Mouse (Mus musculus) limb, embryonic 10.5 days (tissue): Measurements from ENCODE around the gene R3hdm2. TPM values are rescaled to one million over a fixed set of nuclear protein-coding genes. Genes with fewer than 3 reads are reported as not detected.
A peak's percentile ranks its signal among the peaks of the same experiment; 100 is the strongest.

Experiments used
- DNase-seq: peaks from one replicate; pipeline ENCODE4 v3.0.0-alpha.2; 2017; ENCODE audit warnings: low spot score
- H3K27ac ChIP-seq: fragments of 300-500 bp; sonication (generic); 2 replicates; pipeline ENCODE4 v1.5.1; 2016; ENCODE audit warnings: mild to moderate bottlenecking
- H3K27me3 ChIP-seq: fragments of 300-500 bp; sonication (generic); 2 replicates; pipeline ENCODE4 v1.6.1; 2016; ENCODE audit warnings: low read depth, mild to moderate bottlenecking; ENCODE audit not compliant: poor library complexity, severe bottlenecking
- H3K36me3 ChIP-seq: fragments of 300-500 bp; sonication (generic); 2 replicates; pipeline ENCODE4 v1.6.1; 2016; ENCODE audit warnings: mild to moderate bottlenecking, moderate library complexity
- H3K4me1 ChIP-seq: fragments of 300-500 bp; sonication (generic); 2 replicates; pipeline ENCODE4 v1.6.1; 2016
- H3K4me3 ChIP-seq: fragments of 300-500 bp; sonication (generic); 2 replicates; pipeline ENCODE4 v1.5.1; 2016; ENCODE audit warnings: mild to moderate bottlenecking, moderate library complexity
- H3K9me3 ChIP-seq: fragments of 300-500 bp; sonication (generic); replicated peaks from 2 replicates; pipeline ENCODE4 v1.6.1; 2016; ENCODE audit warnings: mild to moderate bottlenecking
- WGBS: fragments of 180-500 bp; shearing (Covaris S2); methylation state at CpG from one replicate; pipeline ENCODE4 v1.1.7; 2016; 5-methylcytosine and 5-hydroxymethylcytosine counted together
- polyA plus RNA-seq: library from polyadenylated mRNA; unstranded; fragments of >200 nt; fragmentation: Nextera tagmentation; extraction: Ambion mirVana; gene quantifications from 2 replicates; pipeline ENCODE4 v1.2.1, GENCODE M21; 2016

The R3hdm2 gene
- polyA plus RNA-seq, 1 experiment from 2014 or later = 39.5 TPM

DNA sequence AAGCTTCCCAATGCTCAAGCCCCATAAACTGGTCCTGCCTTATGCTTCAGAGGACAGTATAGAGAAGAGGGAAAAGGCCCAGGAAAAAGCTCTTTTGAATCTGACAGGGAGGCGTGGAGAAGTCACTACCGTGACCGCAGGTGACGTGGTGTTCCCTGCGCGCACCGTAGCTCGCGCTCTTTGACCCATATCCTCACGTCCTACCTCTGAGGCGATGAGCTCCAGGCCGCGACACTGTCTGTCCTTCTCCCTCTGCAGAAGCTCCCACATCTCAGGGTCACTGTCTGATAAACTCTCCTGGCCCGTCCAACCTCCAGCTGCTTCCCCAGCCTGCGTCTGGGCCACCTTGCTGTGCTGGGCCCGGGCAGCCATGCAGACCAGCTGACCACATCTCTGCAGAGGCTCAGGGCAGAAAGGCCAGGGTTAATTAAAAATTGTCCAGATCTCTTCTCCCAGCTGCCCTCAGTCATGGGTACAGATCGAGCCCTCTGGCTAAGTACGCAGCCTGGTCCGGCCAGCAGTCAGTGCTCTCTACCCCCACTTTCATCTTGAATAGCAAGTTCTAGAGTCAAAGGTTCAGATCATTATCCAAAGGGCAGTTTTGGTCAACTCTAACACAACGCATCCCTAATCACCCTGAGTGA is 140.7 kb downstream of the R3hdm2 start:
- 85% methylated on average over 20 of the region's 20 CpGs for WGBS

DNA sequence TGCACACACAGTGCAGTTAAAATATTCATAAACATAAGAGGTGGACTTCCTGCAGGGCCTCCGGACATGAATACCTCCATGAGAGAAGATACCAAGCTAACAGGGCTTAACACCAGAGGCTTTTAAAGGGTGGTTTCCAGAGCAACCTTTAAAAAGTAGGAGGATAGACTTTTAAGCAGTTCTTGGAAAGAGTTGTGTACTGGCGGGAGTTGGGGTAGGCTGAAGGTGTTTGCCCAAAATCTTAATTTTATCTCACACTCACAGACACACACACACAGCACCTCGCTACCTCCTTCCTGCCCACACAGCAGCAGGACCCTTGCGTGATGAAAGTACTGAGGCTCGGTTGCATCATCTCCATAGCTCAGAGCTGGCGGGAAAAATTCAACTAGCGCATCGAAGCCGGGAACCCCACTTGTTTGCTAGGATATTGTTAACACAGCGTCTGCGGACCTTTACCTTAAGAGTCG is 141.5 kb downstream of the R3hdm2 start:
- WGBS = 14% methylated on average over 12 of the region's 12 CpGs
- peak overlapping the region; percentile 69 for H3K4me3 ChIP-seq
- H3K4me1 ChIP-seq = peaks cover 77% of the 10 kb centered on the region
- H3K9me3 ChIP-seq = no peaks in the 10 kb centered on the region
- H3K27ac ChIP-seq = peak overlapping the region; percentile 84
- no peak for DNase-seq
- peaks cover 67% of the 10 kb centered on the region for H3K27me3 ChIP-seq
- H3K36me3 ChIP-seq = peaks cover 41% of the 10 kb centered on the region

More for the DNA sequence above, 140.7 kb downstream of the R3hdm2 start:
- peaks cover 63% of the 10 kb centered on the region for H3K27me3 ChIP-seq
- peaks cover 41% of the 10 kb centered on the region for H3K36me3 ChIP-seq
- DNase-seq = no peak
- H3K27ac ChIP-seq = peak overlapping the region; percentile 84; the same call in 1 of the 2 replicates
- peak overlapping the region; percentile 69 for H3K4me3 ChIP-seq
- no peaks in the 10 kb centered on the region for H3K9me3 ChIP-seq
- peaks cover 77% of the 10 kb centered on the region for H3K4me1 ChIP-seq

DNA sequence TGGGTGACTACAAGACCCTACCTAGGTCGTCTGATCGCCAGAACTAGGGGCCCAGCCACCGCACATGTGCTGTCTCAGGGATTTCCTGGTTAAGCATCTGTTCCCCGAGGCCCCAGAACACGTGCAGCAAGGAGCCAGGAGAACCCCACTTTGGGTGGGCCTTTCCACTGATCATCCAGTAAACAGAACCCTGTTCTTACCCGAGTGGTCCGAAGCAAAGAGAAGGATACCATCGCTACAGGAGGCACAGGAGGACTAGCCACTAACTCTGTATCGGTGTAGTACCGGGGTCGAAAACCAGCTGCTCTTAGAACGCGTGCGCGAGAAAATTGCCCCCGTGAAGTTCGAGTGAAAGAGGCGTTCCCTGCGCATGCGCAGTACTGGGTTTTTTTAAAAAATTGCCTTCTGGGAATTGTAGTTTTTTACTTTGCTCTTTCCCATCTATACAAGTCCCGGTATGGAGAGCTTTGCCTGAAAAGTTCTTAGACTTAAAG is 142.0 kb downstream of the R3hdm2 start, which contains the start of gene Shmt2:
Gene Shmt2, minus strand, starts transcription at position 357 of the 494 bp plus-strand sequence.
- H3K4me3 ChIP-seq = peak within 1 kb of the TSS; percentile 69
- H3K27me3 ChIP-seq = peaks cover 67% of the 10 kb centered on the region
- peaks cover 76% of the 10 kb centered on the region for H3K4me1 ChIP-seq
- H3K9me3 ChIP-seq = no peaks in the 10 kb centered on the region
- peak within 1 kb of the TSS; percentile 84 for H3K27ac ChIP-seq
- H3K36me3 ChIP-seq = peaks cover 37% of the 10 kb centered on the region
- WGBS = under 1% methylated on average over 21 of the region's 21 CpGs
- peak; percentile 93 for DNase-seq

DNA sequence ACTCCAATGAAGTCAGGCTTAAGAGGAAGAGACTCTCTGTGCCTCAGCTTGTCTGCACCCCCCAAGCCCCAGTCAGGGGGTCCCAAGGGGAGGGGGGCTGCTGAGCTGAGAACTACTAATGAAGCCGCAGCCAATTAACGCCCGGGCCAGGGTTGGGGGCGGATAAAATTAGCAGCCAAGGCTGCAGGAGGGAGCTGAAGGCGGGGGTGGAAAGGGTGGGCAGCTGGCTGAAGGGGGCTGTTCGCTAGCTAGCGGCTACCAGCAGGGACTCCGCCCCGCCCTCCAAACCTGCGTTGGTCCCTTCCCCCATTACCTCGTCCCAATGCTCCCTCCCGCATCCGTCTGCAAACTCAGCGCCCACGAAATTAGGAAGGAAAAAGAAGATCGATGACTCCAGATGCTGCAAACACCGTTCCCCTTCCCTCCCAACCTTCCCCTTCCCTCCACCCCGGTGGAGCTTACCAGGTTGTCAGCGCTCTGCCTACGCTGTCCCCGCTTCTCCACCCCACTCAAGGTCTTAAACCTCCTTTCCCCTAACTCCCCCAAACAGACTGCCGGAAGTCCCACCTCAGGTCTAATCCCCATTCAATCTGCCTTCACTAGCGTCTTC is 144.6 kb downstream of the R3hdm2 start:
- H3K4me3 ChIP-seq = peak overlapping the region; percentile 40
- H3K36me3 ChIP-seq = peaks cover 11% of the 10 kb centered on the region
- H3K27ac ChIP-seq = peak overlapping the region; percentile 27; the same call in 1 of the 2 replicates
- WGBS = under 1% methylated on average over 23 of the region's 23 CpGs
- no peak for DNase-seq
- peaks cover 70% of the 10 kb centered on the region for H3K27me3 ChIP-seq
- no peaks in the 10 kb centered on the region for H3K9me3 ChIP-seq
- peaks cover 78% of the 10 kb centered on the region for H3K4me1 ChIP-seq

DNA sequence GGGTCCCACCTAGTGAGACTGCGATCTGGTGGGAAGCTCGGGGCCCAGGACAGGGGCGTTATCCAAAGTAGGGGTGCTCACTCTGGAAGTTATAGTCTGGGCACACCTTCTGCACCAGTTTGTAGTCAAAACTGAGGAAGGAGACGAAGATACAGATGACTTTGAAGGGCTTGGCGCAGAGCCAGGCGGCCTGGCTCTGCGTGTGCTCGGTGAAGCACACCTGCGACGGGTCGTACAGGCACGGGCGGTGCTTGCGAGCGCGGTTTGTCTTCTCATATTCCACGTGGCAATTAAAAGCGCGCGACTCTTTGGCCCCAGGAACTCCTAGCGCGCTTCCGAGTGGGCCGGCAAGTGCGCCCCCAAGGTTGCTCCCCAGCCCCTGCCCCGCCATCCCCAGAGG is 145.9 kb downstream of the R3hdm2 start:
- Histone ChIP-seq H3K36me3 (no peaks in the 10 kb centered on the region), H3K27me3 (peaks cover 83% of the 10 kb centered on the region), H3K27ac (peak overlapping the region; percentile 32), H3K4me3 (peak overlapping the region; percentile 39), H3K4me1 (peaks cover 78% of the 10 kb centered on the region), H3K9me3 (no peaks in the 10 kb centered on the region)
- 2% methylated on average over 26 of the region's 26 CpGs for WGBS
- DNase-seq = no peak

DNA sequence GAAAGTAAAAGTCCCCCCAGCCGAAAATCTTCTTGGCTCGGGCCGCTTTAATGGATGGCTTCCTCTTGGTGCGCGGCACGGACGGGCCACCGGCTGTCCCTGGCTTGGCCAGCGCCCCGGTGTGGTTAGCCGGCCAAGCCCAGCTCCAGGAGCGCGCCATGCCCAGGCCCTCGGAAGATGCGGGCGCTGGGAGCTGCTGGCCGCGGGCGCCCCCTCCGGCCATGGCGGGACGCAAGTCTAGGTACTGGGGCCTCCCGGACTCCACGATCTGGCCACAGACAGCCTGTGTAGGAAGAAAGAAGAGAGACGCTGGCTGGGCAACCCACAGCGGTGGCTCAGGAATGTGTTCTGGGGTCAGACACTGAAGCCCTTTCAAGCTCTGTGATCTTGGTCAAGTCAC is 146.6 kb downstream of the R3hdm2 start:
- WGBS = 0% methylated on average over 26 of the region's 26 CpGs
- peak overlapping the region; percentile 32 for H3K27ac ChIP-seq
- H3K4me3 ChIP-seq = peak overlapping the region; percentile 39
- peaks cover 78% of the 10 kb centered on the region for H3K4me1 ChIP-seq
- H3K27me3 ChIP-seq = peaks cover 90% of the 10 kb centered on the region
- DNase-seq = peak; percentile 78
- no peaks in the 10 kb centered on the region for H3K9me3 ChIP-seq
- no peaks in the 10 kb centered on the region for H3K36me3 ChIP-seq

DNA sequence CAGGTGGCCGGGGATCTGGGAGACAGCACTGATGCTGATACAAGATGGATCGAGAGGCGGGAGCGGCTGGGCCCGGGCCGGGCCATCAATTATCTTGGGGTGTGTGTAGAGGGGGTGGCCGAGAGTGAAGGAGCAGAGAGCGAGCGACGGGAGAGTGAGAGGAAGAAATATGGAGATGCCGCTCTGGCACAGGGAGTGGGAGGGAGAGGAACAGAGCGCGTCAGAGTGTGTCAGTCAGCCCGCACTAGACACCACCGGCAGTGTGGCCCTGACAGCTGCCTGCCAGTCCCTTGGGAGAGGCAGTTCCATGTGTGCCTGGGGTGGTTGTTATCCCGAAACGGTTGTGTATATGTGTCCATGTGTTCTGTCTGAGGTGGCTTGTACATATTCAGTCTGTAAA is 147.4 kb downstream of the R3hdm2 start:
- peak; percentile 60 for DNase-seq
- no peak overlapping the region for H3K27ac ChIP-seq
- WGBS = 1% methylated on average over 17 of the region's 17 CpGs
- peaks cover 98% of the 10 kb centered on the region for H3K27me3 ChIP-seq
- H3K36me3 ChIP-seq = no peaks in the 10 kb centered on the region
- no peaks in the 10 kb centered on the region for H3K9me3 ChIP-seq
- H3K4me3 ChIP-seq = no peak overlapping the region
- H3K4me1 ChIP-seq = peaks cover 82% of the 10 kb centered on the region

DNA sequence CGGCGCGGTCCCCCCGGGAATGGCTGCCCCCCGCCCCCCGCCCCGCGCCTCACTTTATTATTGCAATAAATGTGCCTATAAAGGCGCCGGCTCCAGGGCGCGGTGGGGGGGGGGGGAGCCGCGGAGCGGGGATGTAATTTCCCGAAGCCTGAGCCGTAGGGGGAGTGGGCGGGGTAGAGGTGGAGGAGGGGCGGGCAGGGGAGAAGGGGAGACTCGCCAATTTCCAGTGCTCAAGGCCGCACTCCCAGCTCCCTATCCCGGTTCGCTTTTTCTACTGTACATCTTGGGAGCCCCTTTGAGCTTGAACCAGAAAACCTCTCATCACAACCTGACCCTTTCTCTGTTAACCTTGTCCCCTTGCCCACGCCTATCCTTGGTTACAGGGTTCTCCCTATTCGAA is 150.8 kb downstream of the R3hdm2 start:
- Histone ChIP-seq H3K27ac (no peak overlapping the region), H3K27me3 (peaks cover 100% of the 10 kb centered on the region), H3K36me3 (0 out of 2 replicates have a peak, but pooled peaks cover 4% of the 10 kb centered on the region), H3K9me3 (no peaks in the 10 kb centered on the region), H3K4me3 (peak overlapping the region; percentile 42), H3K4me1 (peaks cover 85% of the 10 kb centered on the region)
- under 1% methylated on average over 24 of the region's 25 CpGs for WGBS
- no peak for DNase-seq

DNA sequence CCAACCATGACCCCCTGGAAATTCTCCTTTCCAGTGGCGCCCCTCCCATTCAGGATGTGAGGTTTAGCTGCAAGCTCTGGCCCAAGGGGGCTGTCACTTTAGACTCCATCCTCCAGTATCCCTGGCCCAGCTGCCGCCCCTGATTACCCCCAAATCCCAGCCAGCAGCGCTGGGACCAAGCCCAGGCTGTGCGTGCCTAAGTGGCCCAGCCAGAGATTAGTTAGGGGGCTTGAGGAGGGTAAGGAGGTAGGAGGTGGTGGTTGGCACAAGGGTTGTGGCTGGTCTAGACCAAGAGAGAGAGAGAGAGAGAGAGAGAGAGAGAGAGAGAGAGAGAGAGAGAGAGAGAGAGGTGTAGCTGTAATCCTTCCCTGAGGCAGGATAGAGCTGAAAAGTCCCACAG is 151.4 kb downstream of the R3hdm2 start:
- Histone ChIP-seq H3K4me1 (peaks cover 81% of the 10 kb centered on the region), H3K9me3 (no peaks in the 10 kb centered on the region), H3K4me3 (peak overlapping the region; percentile 42), H3K27ac (no peak overlapping the region), H3K27me3 (peaks cover 100% of the 10 kb centered on the region), H3K36me3 (0 out of 2 replicates have a peak, but pooled peaks cover 4% of the 10 kb centered on the region)
- 2% methylated on average over 4 of the region's 4 CpGs for WGBS
- no peak for DNase-seq

DNA sequence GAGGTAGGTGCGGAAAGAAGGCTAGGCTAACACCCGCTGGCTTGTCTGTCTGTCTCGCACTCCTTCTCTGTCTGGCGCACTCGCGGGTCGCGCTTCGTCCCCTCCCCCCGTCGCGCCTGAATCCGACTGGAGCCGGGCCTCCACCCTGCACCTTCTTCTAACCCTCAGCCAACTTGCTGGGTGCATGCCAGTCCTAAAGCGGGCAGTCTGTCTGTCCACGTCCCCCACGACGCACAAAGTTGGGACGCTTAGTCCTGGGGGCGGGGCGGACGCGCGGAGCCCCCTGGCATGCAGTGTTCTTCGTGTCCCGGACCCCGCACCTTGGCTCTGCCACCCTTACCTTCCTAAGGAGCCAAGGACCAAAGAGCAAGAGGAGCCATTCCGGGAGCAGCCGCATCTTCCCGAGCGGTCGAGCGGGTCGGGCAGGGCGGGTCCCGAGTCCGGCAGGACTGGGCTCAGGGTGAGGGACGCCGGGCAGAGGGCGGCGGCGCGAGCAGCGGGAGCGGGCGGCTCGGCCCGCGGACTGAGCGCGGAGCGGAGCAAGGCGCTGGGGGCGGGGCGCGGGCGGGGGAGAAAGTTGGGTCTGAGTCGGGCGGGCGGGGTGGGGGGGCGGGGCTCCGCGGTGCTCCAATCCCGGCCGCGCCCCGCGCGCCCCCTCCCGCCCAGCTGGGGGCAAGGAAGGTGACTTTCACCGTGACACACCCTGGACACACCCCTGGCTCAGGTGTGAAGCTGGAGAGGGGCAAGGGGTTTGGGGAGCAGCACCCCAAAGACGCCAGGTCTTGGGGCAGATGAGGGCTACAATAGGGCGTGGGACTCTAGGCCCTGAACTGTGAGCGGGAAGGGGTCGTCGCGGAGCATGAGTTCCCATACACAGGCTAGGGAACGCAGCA is 154.2 kb downstream of the R3hdm2 start, which contains the start of gene Nxph4:
Gene Nxph4, minus strand, starts transcription at position 524 of the 893 bp plus-strand sequence.
- H3K36me3 ChIP-seq = peaks cover 16% of the 10 kb centered on the region
- H3K27me3 ChIP-seq = peaks cover 79% of the 10 kb centered on the region
- DNase-seq = peak; percentile 65
- peak within 1 kb of the TSS; percentile 50 for H3K27ac ChIP-seq
- H3K4me1 ChIP-seq = peaks cover 68% of the 10 kb centered on the region
- under 1% methylated on average over 76 of the region's 78 CpGs for whole genome bisulfite sequencing
- peak within 1 kb of the TSS; percentile 59 for H3K4me3 ChIP-seq
- no peaks in the 10 kb centered on the region for H3K9me3 ChIP-seq

DNA sequence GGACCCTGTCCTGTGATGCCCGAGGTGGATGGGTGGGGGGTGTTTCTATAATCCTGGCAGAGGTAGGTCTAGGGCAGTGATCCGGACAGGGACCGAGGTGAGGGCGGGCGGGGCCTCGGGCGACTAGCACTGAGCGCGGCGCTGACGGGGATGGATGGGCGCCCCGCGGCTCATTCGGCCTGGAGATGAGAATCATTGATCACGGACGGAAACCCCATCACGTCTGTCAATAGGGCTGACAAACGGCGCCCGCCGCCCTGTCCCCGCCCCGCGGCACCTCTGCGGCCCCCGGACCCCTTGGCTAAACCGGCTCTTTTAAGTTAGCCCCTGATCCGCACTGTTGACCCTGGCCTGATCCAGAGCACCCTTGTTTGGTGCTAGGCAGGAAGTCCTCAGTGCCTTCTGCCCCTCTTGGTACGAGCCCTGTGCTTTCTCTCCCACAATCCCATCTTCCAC is 154.8 kb downstream of the R3hdm2 start:
- H3K36me3 ChIP-seq = peaks cover 22% of the 10 kb centered on the region
- H3K4me1 ChIP-seq = peaks cover 61% of the 10 kb centered on the region
- H3K9me3 ChIP-seq = no peaks in the 10 kb centered on the region
- WGBS = under 1% methylated on average over 30 of the region's 30 CpGs
- H3K4me3 ChIP-seq = peak overlapping the region; percentile 59
- peaks cover 72% of the 10 kb centered on the region for H3K27me3 ChIP-seq
- DNase-seq = peak; percentile 56
- H3K27ac ChIP-seq = 0 out of 2 replicates have a peak overlapping the region, but pooled peaks have one; percentile 50

DNA sequence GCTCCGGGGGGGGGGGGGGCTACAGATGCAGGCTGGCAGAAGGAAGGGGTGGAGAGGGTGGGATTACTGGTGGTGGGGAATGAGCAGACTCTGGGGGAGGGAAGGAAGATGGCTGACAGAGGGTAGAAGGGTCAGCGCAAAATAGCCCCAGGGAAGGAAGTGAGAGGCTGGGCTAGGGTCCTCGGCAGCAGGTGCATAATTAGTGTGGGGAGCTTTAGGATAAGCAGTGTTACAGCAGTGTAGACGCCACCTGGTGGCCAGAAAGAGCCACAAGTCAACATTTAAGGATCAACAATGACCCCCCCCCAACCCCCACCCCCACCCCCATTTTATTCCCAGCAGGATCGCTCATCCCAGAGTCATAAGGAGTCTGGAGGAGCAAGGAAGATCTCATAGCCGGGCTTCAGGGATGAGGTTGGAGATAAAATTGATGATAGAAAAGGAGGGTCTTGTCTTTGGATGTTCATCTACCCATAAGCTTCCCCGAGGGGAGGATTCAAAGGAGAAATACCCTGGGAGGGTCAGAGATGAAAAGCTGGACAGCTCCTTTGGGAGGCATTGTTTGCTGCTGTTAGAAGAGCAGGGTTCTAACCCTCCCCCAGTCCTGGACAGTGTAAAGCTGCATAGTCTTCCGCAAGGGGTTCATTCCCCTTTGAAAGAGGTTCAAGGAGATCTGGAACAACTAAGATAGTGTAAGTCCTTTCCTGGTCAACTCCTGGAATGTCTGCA is 156.6 kb downstream of the R3hdm2 start:
- Histone ChIP-seq H3K27me3 (peaks cover 54% of the 10 kb centered on the region), H3K4me3 (no peak overlapping the region; the same call in 1 of the 2 replicates)

More for the DNA sequence above, 156.6 kb downstream of the R3hdm2 start:
- peak; percentile 65 for DNase-seq
- WGBS = 14% methylated on average over 8 of the region's 8 CpGs
- Histone ChIP-seq H3K9me3 (no peaks in the 10 kb centered on the region), H3K4me1 (peaks cover 43% of the 10 kb centered on the region), H3K36me3 (peaks cover 40% of the 10 kb centered on the region), H3K27ac (no peak overlapping the region)
